Mouse (Mus musculus): ENCODE data around the gene Aldh1l1. TPM values are rescaled to one million over a fixed set of nuclear protein-coding genes. Genes with fewer than 3 reads are reported as not detected.

The Aldh1l1 gene
- polyA plus RNA-seq, 1 experiment from 2014 or later = 8.0 TPM

- H3K27me3 ChIP-seq (replicated peaks) = no peaks in the 10 kb centered on the region
- peak overlapping the region; percentile 51; the same call in 1 of the 2 replicates for H3K27ac ChIP-seq
- H3K36me3 ChIP-seq = no peaks in the 10 kb centered on the region
- 65% methylated on average over 10 of the region's 10 CpGs for WGBS (ENCODE audit: insufficient replicate concordance)
- peak; percentile 73 for ATAC-seq
- H3K9ac ChIP-seq = no peak overlapping the region
- peaks cover 14% of the 10 kb centered on the region; the same call in 1 of the 2 replicates for H3K4me1 ChIP-seq
- no peak overlapping the region for H3K4me3 ChIP-seq
- no peak overlapping the region for H3K4me2 ChIP-seq
- no peaks in the 10 kb centered on the region for H3K9me3 ChIP-seq (replicated peaks)
Observed at GRCm38 (mm10) chr6:90491956-90492744, 5.9 kb downstream of the Aldh1l1 start.

GRCm38 (mm10) chr6:90494155-90494554 lies 7.9 kb downstream of the Aldh1l1 start:
- Histone ChIP-seq H3K9ac (no peak overlapping the region), H3K36me3 (no peaks in the 10 kb centered on the region), H3K9me3 (replicated peaks) (no peaks in the 10 kb centered on the region), H3K4me2 (no peak overlapping the region), H3K27me3 (replicated peaks) (no peaks in the 10 kb centered on the region), H3K4me1 (peaks cover 14% of the 10 kb centered on the region; the same call in 1 of the 2 replicates), H3K4me3 (no peak overlapping the region), H3K27ac (no peak overlapping the region)
- ATAC-seq = no peak
- WGBS (ENCODE audit: insufficient replicate concordance) = 46% methylated on average over 3 of the region's 3 CpGs

- Histone ChIP-seq H3K27ac (0 out of 2 replicates have a peak overlapping the region, but pooled peaks have one; percentile 20), H3K4me3 (no peak overlapping the region), H3K36me3 (no peaks in the 10 kb centered on the region), H3K9me3 (replicated peaks) (no peaks in the 10 kb centered on the region), H3K27me3 (replicated peaks) (no peaks in the 10 kb centered on the region), H3K4me1 (peaks cover 14% of the 10 kb centered on the region; the same call in 1 of the 2 replicates), H3K4me2 (no peak overlapping the region), H3K9ac (no peak overlapping the region)
- WGBS (ENCODE audit: insufficient replicate concordance) = 65% methylated on average over 3 of the region's 3 CpGs
- no peak for ATAC-seq
Observed at GRCm38 (mm10) chr6:90494566-90494965, 8.3 kb downstream of the Aldh1l1 start.

- Histone ChIP-seq H3K27me3 (replicated peaks) (no peaks in the 10 kb centered on the region), H3K36me3 (no peaks in the 10 kb centered on the region), H3K4me1 (peaks cover 14% of the 10 kb centered on the region; the same call in 1 of the 2 replicates), H3K4me2 (no peak overlapping the region), H3K9ac (no peak overlapping the region), H3K27ac (peak overlapping the region; percentile 56), H3K9me3 (replicated peaks) (no peaks in the 10 kb centered on the region), H3K4me3 (no peak overlapping the region)
- WGBS (ENCODE audit: insufficient replicate concordance) = 46% methylated on average over 6 of the region's 7 CpGs
- ATAC-seq = no peak
Observed at GRCm38 (mm10) chr6:90495282-90495912, 9.2 kb downstream of the Aldh1l1 start.

- Histone ChIP-seq H3K9ac (no peak overlapping the region), H3K4me2 (no peak overlapping the region), H3K27me3 (replicated peaks) (no peaks in the 10 kb centered on the region), H3K4me3 (no peak overlapping the region), H3K4me1 (peaks cover 14% of the 10 kb centered on the region; the same call in 1 of the 2 replicates), H3K27ac (no peak overlapping the region), H3K9me3 (replicated peaks) (no peaks in the 10 kb centered on the region), H3K36me3 (no peaks in the 10 kb centered on the region)
- WGBS (ENCODE audit: insufficient replicate concordance) = 50% methylated on average over 3 of the region's 3 CpGs
- ATAC-seq = no peak
Observed at GRCm38 (mm10) chr6:90496217-90496616, 10.0 kb downstream of the Aldh1l1 start.

GRCm38 (mm10) chr6:90499509-90499908 lies 13.3 kb downstream of the Aldh1l1 start:
- WGBS (ENCODE audit: insufficient replicate concordance) = 62% methylated on average over 4 of the region's 4 CpGs
- no peaks in the 10 kb centered on the region for H3K27me3 ChIP-seq (replicated peaks)
- no peaks in the 10 kb centered on the region for H3K9me3 ChIP-seq (replicated peaks)
- no peak overlapping the region for H3K9ac ChIP-seq
- peaks cover 11% of the 10 kb centered on the region; the same call in 1 of the 2 replicates for H3K4me1 ChIP-seq
- no peak overlapping the region for H3K4me3 ChIP-seq
- no peak for ATAC-seq
- no peaks in the 10 kb centered on the region for H3K36me3 ChIP-seq
- H3K27ac ChIP-seq = no peak overlapping the region
- no peak overlapping the region for H3K4me2 ChIP-seq

- no peak for ATAC-seq
- H3K27ac ChIP-seq = no peak overlapping the region
- WGBS (ENCODE audit: insufficient replicate concordance) = 51% methylated on average over 8 of the region's 8 CpGs
Observed at GRCm38 (mm10) chr6:90501222-90501940, 15.2 kb downstream of the Aldh1l1 start.

GRCm38 (mm10) chr6:90505906-90506305 lies 19.7 kb downstream of the Aldh1l1 start:
- Histone ChIP-seq H3K36me3 (no peaks in the 10 kb centered on the region), H3K9me3 (replicated peaks) (no peaks in the 10 kb centered on the region), H3K4me1 (0 out of 2 replicates have a peak, but pooled peaks cover 9% of the 10 kb centered on the region), H3K4me3 (no peak overlapping the region), H3K4me2 (no peak overlapping the region), H3K9ac (no peak overlapping the region), H3K27me3 (replicated peaks) (no peaks in the 10 kb centered on the region), H3K27ac (no peak overlapping the region)
- WGBS (ENCODE audit: insufficient replicate concordance) = 51% methylated on average over 6 of the region's 6 CpGs
- no peak for ATAC-seq

More at GRCm38 (mm10) chr6:90501222-90501940, 15.2 kb downstream of the Aldh1l1 start:
- Histone ChIP-seq H3K4me2 (no peak overlapping the region), H3K27me3 (replicated peaks) (no peaks in the 10 kb centered on the region), H3K4me3 (no peak overlapping the region), H3K9ac (no peak overlapping the region), H3K9me3 (replicated peaks) (no peaks in the 10 kb centered on the region), H3K36me3 (no peaks in the 10 kb centered on the region), H3K4me1 (0 out of 2 replicates have a peak, but pooled peaks cover 2% of the 10 kb centered on the region)

GRCm38 (mm10) chr6:90506673-90507311 lies 20.6 kb downstream of the Aldh1l1 start:
- 61% methylated on average over 16 of the region's 16 CpGs for WGBS (ENCODE audit: insufficient replicate concordance)
- H3K9ac ChIP-seq = no peak overlapping the region
- no peak for ATAC-seq

GRCm38 (mm10) chr6:90507443-90507842 lies 21.2 kb downstream of the Aldh1l1 start:
- no peak for ATAC-seq
- Histone ChIP-seq H3K4me3 (no peak overlapping the region), H3K27me3 (replicated peaks) (no peaks in the 10 kb centered on the region), H3K9me3 (replicated peaks) (no peaks in the 10 kb centered on the region), H3K4me2 (no peak overlapping the region), H3K9ac (no peak overlapping the region), H3K27ac (no peak overlapping the region), H3K36me3 (no peaks in the 10 kb centered on the region), H3K4me1 (0 out of 2 replicates have a peak, but pooled peaks cover 9% of the 10 kb centered on the region)

More at GRCm38 (mm10) chr6:90506673-90507311, 20.6 kb downstream of the Aldh1l1 start:
- no peak overlapping the region for H3K4me3 ChIP-seq
- H3K4me1 ChIP-seq = 0 out of 2 replicates have a peak, but pooled peaks cover 9% of the 10 kb centered on the region
- H3K9me3 ChIP-seq (replicated peaks) = no peaks in the 10 kb centered on the region
- H3K4me2 ChIP-seq = no peak overlapping the region
- no peaks in the 10 kb centered on the region for H3K27me3 ChIP-seq (replicated peaks)
- no peak overlapping the region for H3K27ac ChIP-seq
- no peaks in the 10 kb centered on the region for H3K36me3 ChIP-seq

GRCm38 (mm10) chr6:90508197-90508624 lies 22.0 kb downstream of the Aldh1l1 start:
- no peak overlapping the region for H3K27ac ChIP-seq

More at GRCm38 (mm10) chr6:90508197-90508624, 22.0 kb downstream of the Aldh1l1 start:
- H3K4me1 ChIP-seq = 0 out of 2 replicates have a peak, but pooled peaks cover 9% of the 10 kb centered on the region
- H3K9ac ChIP-seq = no peak overlapping the region
- no peaks in the 10 kb centered on the region for H3K27me3 ChIP-seq (replicated peaks)
- H3K36me3 ChIP-seq = no peaks in the 10 kb centered on the region
- 0 out of 2 replicates have a peak, but pooled peaks have one; percentile 37 for ATAC-seq
- H3K4me2 ChIP-seq = no peak overlapping the region
- 53% methylated on average over 4 of the region's 4 CpGs for WGBS (ENCODE audit: insufficient replicate concordance)
- H3K4me3 ChIP-seq = no peak overlapping the region
- H3K9me3 ChIP-seq (replicated peaks) = no peaks in the 10 kb centered on the region
